11 mouse cellular contexts compared by ENCODE assay signal in genomic region chr1:78021014-78021413, GRCm38 (mm10).
"Had no signal": no experiment of that assay in that cellular context is flagged by ENCODE, and none has a peak within 500 bp of the region (broad histone marks: within the 10 kb centered on the region; RNA-seq: fewer than 3 reads in every experiment).

No protein-coding gene starts in this region.

- DNase-seq: kidney, postnatal 36 days; layer of hippocampus, adult 9-11 months; layer of hippocampus, postnatal 36 days; lung, adult 18-20 months; lung, postnatal 36 days; right cerebral cortex, postnatal 25 days; thymus, postnatal 36 days had no signal

- H3K4me3 ChIP-seq: limb, embryonic 13.5 days; midbrain, embryonic 13.5 days had no signal

- H3K9ac ChIP-seq: limb, embryonic 13.5 days; liver, embryonic 14.5 days; midbrain, embryonic 13.5 days had no signal

- H3K4me2 ChIP-seq: limb, embryonic 13.5 days; midbrain, embryonic 13.5 days had no signal

- H3K9me3 ChIP-seq: limb, embryonic 13.5 days; midbrain, embryonic 13.5 days had no signal

- H3K36me3 ChIP-seq: limb, embryonic 13.5 days; midbrain, embryonic 13.5 days had no signal

- H3K27ac ChIP-seq: kidney, postnatal 0 days; limb, embryonic 13.5 days; liver, embryonic 14.5 days; midbrain, embryonic 13.5 days had no signal

- ATAC-seq: midbrain, embryonic 13.5 days had no signal
